Mouse (Mus musculus) MEL (cell line): ENCODE results near the gene Rnd1.

ENCODE experiments used
- USF1 ChIP-seq: IDR thresholded peaks from 2 replicates; pipeline ENCODE4 v1.6.1; 2014; ENCODE audit warnings: low read depth, mild to moderate bottlenecking, inconsistent platforms, low read length, improper control_type of control experiment, moderate library complexity
- ZMIZ1 ChIP-seq: IDR thresholded peaks from 2 replicates; pipeline ENCODE4 v1.6.1; 2012; ENCODE audit warnings: low read depth, mild to moderate bottlenecking, inconsistent platforms, low read length, improper control_type of control experiment, moderate library complexity

DNA sequence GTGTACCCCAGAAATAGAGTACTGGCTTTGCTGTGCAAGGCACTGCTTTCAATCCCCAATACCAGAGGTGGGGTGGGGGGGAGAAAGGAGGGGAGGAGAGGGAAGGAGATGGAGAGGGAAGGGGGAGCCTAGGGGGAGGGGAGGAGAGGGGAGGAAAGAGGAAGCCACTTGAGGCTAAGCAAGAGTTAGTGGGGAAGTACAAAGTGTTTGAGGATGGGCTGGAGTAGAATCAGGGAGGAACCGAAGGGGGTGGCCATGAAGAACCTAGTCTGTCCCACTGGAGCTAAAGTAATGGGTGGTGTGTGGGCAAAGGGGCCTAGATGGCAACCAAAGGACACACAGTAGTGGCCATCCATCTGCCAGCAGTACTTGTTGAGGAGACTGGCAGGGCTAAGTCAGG lies 6.5 kb upstream of the Rnd1 start:
- TF ChIP-seq ZMIZ1 (no peak), USF1 (no peak)
